Mouse (Mus musculus) large intestine, adult 2 months (tissue): ENCODE data around the gene Naalad2. TPM values are rescaled to one million over a fixed set of nuclear protein-coding genes. Genes with fewer than 3 reads are reported as not detected.
"Not testable (repeated sequence)": the region's sequence is repeated elsewhere in the genome, so short reads cannot be mapped to it uniquely, and the experiment has no call there.

Experiments
- DNase-seq: peaks from one replicate; pipeline ENCODE4 v3.0.0-alpha.2; 2012; ENCODE audit warnings: low read depth, low spot score
- WGBS: fragments of 180-500 bp; shearing (Covaris S2); methylation state at CpG from one replicate; pipeline ENCODE4 v1.1.7; 2018; 5-methylcytosine and 5-hydroxymethylcytosine counted together
- polyA plus RNA-seq: library from polyadenylated mRNA; depleted of rRNA; stranded (reverse); fragments of >200 nt; gene quantifications from 2 replicates; pipeline ENCODE4 v1.2.3, GENCODE M21; 2012; rRNA removed

Gene Naalad2
- 0.24 and 0.30 TPM in 2 replicates for polyA plus RNA-seq

- 60% methylated on average over 2 of the region's 2 CpGs for WGBS
- DNase-seq, result not testable (repeated sequence)
Measured at GRCm38 (mm10) chr9:18402895-18403294, at the start of gene Naalad2. Naalad2 (minus strand) TSS chr9:18402995.

- no peak for DNase-seq
- 74% methylated on average over 10 of the region's 10 CpGs for whole genome bisulfite sequencing
Measured at GRCm38 (mm10) chr9:18431687-18432086, 28.9 kb upstream of the Naalad2 start.

- no peak for DNase-seq
Measured at GRCm38 (mm10) chr9:18430354-18430753, 27.6 kb upstream of the Naalad2 start, which contains the start of gene Mbd3l2. Mbd3l2 (plus strand) TSS chr9:18430654.

- DNase-seq, result not testable (repeated sequence)
- 75% methylated on average over 4 of the region's 4 CpGs for WGBS
Measured at GRCm38 (mm10) chr9:18412371-18412770, 9.6 kb upstream of the Naalad2 start.

GRCm38 (mm10) chr9:18404118-18404517 lies 1.3 kb upstream of the Naalad2 start, which contains the start of gene Ubtfl1:
Ubtfl1 (plus strand) TSS chr9:18404418.
- DNase-seq, result no peak
- WGBS, result 61% methylated on average over 1 of the region's 1 CpGs

GRCm38 (mm10) chr9:18399629-18400028 lies 3.2 kb downstream of the Naalad2 start:
- 74% methylated on average over 1 of the region's 1 CpGs for WGBS
- DNase-seq, result no peak

GRCm38 (mm10) chr9:18385782-18386181 lies 17.0 kb downstream of the Naalad2 start:
- no peak for DNase-seq

GRCm38 (mm10) chr9:18373026-18373425 lies 29.8 kb downstream of the Naalad2 start:
- not testable (repeated sequence) for DNase-seq
- WGBS, result 49% methylated on average over 1 of the region's 1 CpGs

More at GRCm38 (mm10) chr9:18385782-18386181, 17.0 kb downstream of the Naalad2 start:
- 30% methylated on average over 6 of the region's 6 CpGs for WGBS

- 93% methylated on average over 3 of the region's 3 CpGs for WGBS
- DNase-seq, result no peak
Measured at GRCm38 (mm10) chr9:18319990-18320389, 82.8 kb downstream of the Naalad2 start.

- WGBS, result 88% methylated on average over 6 of the region's 6 CpGs
- DNase-seq, result no peak
Measured at GRCm38 (mm10) chr9:18298301-18298700, 104.5 kb downstream of the Naalad2 start.

- 11% methylated on average over 6 of the region's 6 CpGs for WGBS
- no peak for DNase-seq
Measured at GRCm38 (mm10) chr9:18293026-18293781, 109.6 kb downstream of the Naalad2 start.

- DNase-seq, result no peak
- under 1% methylated on average over 24 of the region's 24 CpGs for WGBS
Measured at GRCm38 (mm10) chr9:18292443-18292922, 110.3 kb downstream of the Naalad2 start.

- 2% methylated on average over 49 of the region's 49 CpGs for WGBS
- DNase-seq, result peak; percentile 88
Measured at GRCm38 (mm10) chr9:18291571-18292429, 111.0 kb downstream of the Naalad2 start, which contains the start of gene Chordc1. Chordc1 (plus strand) TSS chr9:18292125.

GRCm38 (mm10) chr9:18278693-18279092 lies 124.1 kb downstream of the Naalad2 start:
- 36% methylated on average over 5 of the region's 5 CpGs for WGBS
- DNase-seq, result not testable (repeated sequence)

- 54% methylated on average over 1 of the region's 1 CpGs for WGBS
- no peak for DNase-seq
Measured at GRCm38 (mm10) chr9:18277497-18277896, 125.3 kb downstream of the Naalad2 start.

GRCm38 (mm10) chr9:18276844-18277243 lies 126.0 kb downstream of the Naalad2 start:
- 43% methylated on average over 2 of the region's 2 CpGs for WGBS
- DNase-seq, result no peak

- WGBS, result 86% methylated on average over 1 of the region's 1 CpGs
- no peak for DNase-seq
Measured at GRCm38 (mm10) chr9:18275901-18276300, 126.9 kb downstream of the Naalad2 start.
